Mouse (Mus musculus) hindbrain, embryonic 15.5 days (tissue): ENCODE measurements around the gene Rdh16. TPM values are rescaled to one million over a fixed set of nuclear protein-coding genes. Genes with fewer than 3 reads are reported as not detected.
"Not testable (repeated sequence)": the region's sequence is repeated elsewhere in the genome, so short reads cannot be mapped to it uniquely, and the experiment has no call there.

Experiments
- ATAC-seq: fragments of 200-750 bp; cut with Nextera tagmentation; 2 replicates; pipeline ENCODE4 v1.8.0; 2017; ENCODE audit warnings: low read depth, moderate number of reproducible peaks, moderate TSS enrichment; ENCODE audit not compliant: low FRiP score
- H3K27ac ChIP-seq: fragments of 300-500 bp; sonication (generic); replicated peaks from 2 replicates; pipeline ENCODE4 v1.5.1; 2015; ENCODE audit warnings: mild to moderate bottlenecking, inconsistent platforms
- H3K27me3 ChIP-seq: fragments of 300-500 bp; sonication (generic); 2 replicates; pipeline ENCODE4 v1.6.1; 2015; ENCODE audit warnings: control low read depth, inconsistent platforms
- H3K36me3 ChIP-seq: fragments of 300-500 bp; sonication (generic); 2 replicates; pipeline ENCODE4 v1.6.1; 2015; ENCODE audit warnings: control low read depth, inconsistent platforms
- H3K4me1 ChIP-seq: fragments of 300-500 bp; sonication (generic); replicated peaks from 2 replicates; pipeline ENCODE4 v1.6.1; 2015; ENCODE audit warnings: control low read depth, inconsistent platforms
- H3K4me2 ChIP-seq: fragments of 300-500 bp; sonication (generic); 2 replicates; pipeline ENCODE4 v1.6.1; 2015; ENCODE audit warnings: moderate library complexity, mild to moderate bottlenecking, inconsistent platforms
- H3K4me3 ChIP-seq: fragments of 300-500 bp; sonication (generic); 2 replicates; pipeline ENCODE4 v1.5.1; 2015; ENCODE audit warnings: mild to moderate bottlenecking, inconsistent platforms
- H3K9ac ChIP-seq: fragments of 300-500 bp; sonication (generic); 2 replicates; pipeline ENCODE4 v1.6.1; 2015; ENCODE audit warnings: inconsistent platforms
- H3K9me3 ChIP-seq: fragments of 300-500 bp; sonication (generic); 2 replicates; pipeline ENCODE4 v1.6.1; 2016; ENCODE audit warnings: control low read depth, inconsistent platforms
- WGBS: fragments of 180-500 bp; shearing (Covaris S2); methylation state at CpG from one replicate; pipeline ENCODE4 v1.1.7; 2015; 5-methylcytosine and 5-hydroxymethylcytosine counted together
- polyA plus RNA-seq: library from polyadenylated mRNA; unstranded; fragments of >200 nt; fragmentation: Nextera tagmentation; extraction: Ambion mirVana; gene quantifications from 2 replicates; pipeline ENCODE4 v1.2.1, GENCODE M21; 2015

The Rdh16 gene
- polyA plus RNA-seq, 1 experiment from 2014 or later: not detected

DNA sequence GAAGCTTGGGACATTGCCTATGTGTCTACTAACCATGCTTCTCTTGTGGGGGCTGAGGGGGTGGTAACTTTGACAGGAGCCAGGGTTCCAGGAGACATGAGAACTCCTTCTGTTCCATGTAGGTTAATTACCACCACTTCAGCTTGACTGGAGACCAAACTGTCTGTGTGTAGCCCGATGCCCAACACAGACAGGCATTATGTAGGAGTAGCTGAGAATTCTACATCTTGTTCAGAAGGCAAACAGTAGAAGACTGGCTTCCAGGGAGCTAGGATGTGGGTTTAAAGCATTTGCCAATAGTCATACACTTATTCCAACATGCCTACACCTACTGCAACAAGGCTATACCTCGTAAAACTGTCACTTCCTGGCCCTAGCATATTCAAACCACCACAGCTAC lies 37.6 kb downstream of the Rdh16 start:
- no peaks in the 10 kb centered on the region for H3K36me3 ChIP-seq
- no peak overlapping the region for H3K4me3 ChIP-seq
- no peak overlapping the region for H3K27ac ChIP-seq
- H3K9ac ChIP-seq: no peak overlapping the region
- ATAC-seq: no peak
- no peak overlapping the region for H3K4me2 ChIP-seq
- WGBS: 81% methylated on average over 2 of the region's 2 CpGs
- no peaks in the 10 kb centered on the region for H3K4me1 ChIP-seq
- H3K9me3 ChIP-seq: no peaks in the 10 kb centered on the region
- H3K27me3 ChIP-seq: no peaks in the 10 kb centered on the region

DNA sequence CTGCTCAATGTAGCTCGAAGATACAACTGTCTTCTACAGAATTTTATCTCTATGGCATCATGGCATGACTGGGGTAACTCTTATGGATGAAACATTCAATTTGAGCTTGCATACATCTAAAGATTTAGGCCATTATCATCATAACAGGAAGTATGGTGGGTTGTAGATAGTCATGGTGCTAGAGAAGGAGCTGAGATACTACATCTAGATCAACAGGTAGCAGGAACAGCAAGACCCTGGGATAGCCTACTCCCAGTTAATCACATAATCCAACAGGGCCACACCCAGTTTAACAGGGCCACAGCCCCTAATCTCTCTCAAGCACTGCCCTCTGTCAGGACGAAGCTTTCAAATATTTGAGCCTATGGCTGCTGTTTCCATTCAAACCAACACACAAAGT lies 39.8 kb downstream of the Rdh16 start:
- H3K36me3 ChIP-seq: no peaks in the 10 kb centered on the region
- H3K9me3 ChIP-seq: no peaks in the 10 kb centered on the region
- H3K9ac ChIP-seq: no peak overlapping the region
- H3K4me3 ChIP-seq: no peak overlapping the region
- ATAC-seq: no peak
- no peaks in the 10 kb centered on the region for H3K27me3 ChIP-seq
- H3K4me2 ChIP-seq: no peak overlapping the region
- WGBS: 84% methylated on average over 2 of the region's 2 CpGs
- no peaks in the 10 kb centered on the region for H3K4me1 ChIP-seq
- no peak overlapping the region for H3K27ac ChIP-seq

DNA sequence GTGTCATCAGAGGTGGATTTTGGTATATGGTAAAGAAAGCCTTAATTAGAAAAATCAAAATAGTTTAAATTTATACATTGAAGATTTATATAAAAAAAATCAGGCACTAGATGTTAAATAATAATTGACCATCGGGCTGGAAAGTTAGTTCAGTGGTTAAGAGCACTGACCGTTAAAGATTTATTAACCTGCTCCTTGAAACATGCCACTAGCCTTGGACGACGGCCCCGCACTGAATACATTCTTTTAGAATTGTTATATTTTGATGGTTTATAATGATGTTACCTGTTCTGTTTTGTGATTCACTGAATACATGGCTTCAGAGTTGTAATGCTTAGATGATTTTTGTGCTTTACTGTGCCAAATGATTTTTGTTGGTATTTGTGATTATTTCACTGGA lies 45.0 kb downstream of the Rdh16 start:
- whole genome bisulfite sequencing: 93% methylated on average over 5 of the region's 5 CpGs
- H3K36me3 ChIP-seq, H3K4me1 ChIP-seq, H3K27me3 ChIP-seq, ATAC-seq, H3K4me2 ChIP-seq, H3K4me3 ChIP-seq, H3K27ac ChIP-seq, H3K9ac ChIP-seq, H3K9me3 ChIP-seq: not testable (repeated sequence)

DNA sequence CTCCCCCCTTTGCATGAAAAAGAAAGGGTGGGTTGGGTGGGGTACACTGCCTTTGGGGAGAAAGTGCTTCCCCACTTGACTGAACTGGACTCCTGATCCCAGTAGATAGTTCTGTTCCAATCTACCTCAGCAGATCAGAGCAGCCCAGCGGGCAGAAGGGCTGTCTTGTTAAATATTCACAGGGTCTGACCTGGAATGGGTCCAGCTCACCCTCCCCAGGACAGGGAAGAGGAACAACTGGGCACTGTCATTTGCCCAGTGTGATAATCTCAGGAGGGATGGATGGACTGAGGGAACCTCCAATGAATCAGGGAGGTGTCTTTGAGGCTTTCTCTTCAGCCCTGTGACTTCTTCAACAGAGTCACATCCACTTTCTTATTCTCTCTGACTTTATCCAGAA lies 47.1 kb downstream of the Rdh16 start:
- Histone ChIP-seq H3K36me3 (no peaks in the 10 kb centered on the region), H3K9me3 (no peaks in the 10 kb centered on the region), H3K27me3 (no peaks in the 10 kb centered on the region), H3K4me1 (no peaks in the 10 kb centered on the region), H3K9ac (no peak overlapping the region), H3K27ac (no peak overlapping the region), H3K4me3 (no peak overlapping the region), H3K4me2 (no peak overlapping the region)
- WGBS: 83% methylated on average over 1 of the region's 1 CpGs
- ATAC-seq: no peak

DNA sequence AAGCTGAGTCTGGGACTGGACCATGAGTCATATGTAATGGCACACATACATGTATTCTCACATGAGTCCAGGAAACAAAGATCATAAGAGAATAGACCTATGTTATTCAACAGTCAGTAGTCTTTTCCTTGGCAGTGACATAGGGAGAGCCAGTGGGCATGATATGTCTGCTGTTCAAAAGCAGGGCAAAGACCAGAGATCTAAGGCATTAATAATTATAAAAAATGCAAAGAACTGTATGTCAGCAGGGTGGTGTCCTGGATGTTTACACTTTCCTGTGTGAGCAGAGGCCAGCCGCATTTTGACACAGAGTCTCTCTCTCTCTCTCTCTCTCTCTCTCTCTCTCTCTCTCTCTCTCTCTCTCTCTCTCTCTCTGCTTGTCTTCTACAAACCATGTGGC lies 48.7 kb downstream of the Rdh16 start, which contains the start of gene Rdh19:
Gene Rdh19, plus strand, starts transcription at position 301 of the 400 bp plus-strand sequence.
- no peak within 1 kb of the TSS for H3K4me3 ChIP-seq
- H3K9ac ChIP-seq: no peak within 1 kb of the TSS
- ATAC-seq: no peak
- no peaks in the 10 kb centered on the region for H3K36me3 ChIP-seq
- no peaks in the 10 kb centered on the region for H3K27me3 ChIP-seq
- no peak within 1 kb of the TSS for H3K27ac ChIP-seq
- no peaks in the 10 kb centered on the region for H3K9me3 ChIP-seq
- H3K4me1 ChIP-seq: no peaks in the 10 kb centered on the region
- H3K4me2 ChIP-seq: no peak within 1 kb of the TSS
- 100% methylated on average over 1 of the region's 1 CpGs for WGBS

DNA sequence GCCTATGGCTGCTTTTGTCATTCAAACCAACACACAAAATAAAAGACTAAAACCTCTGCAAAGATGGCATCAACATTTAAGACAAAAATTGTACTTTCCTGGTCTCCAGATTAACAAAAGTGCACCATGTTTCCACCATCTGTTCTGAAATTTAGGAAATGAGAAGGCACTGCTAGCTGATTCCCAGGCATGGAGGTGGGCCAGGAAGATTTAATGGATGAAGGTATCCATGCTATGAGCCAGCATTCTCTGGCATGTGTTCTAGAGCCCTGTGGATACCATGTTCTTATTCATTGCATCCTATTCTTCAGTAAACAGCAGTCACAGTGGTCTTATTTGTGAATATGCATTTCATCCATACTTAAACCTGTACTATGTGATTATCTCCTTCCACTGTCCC lies 55.4 kb downstream of the Rdh16 start:
- no peak overlapping the region for H3K27ac ChIP-seq
- no peak overlapping the region for H3K9ac ChIP-seq
- no peaks in the 10 kb centered on the region for H3K27me3 ChIP-seq
- H3K4me1 ChIP-seq: no peaks in the 10 kb centered on the region
- H3K9me3 ChIP-seq: no peaks in the 10 kb centered on the region
- no peak overlapping the region for H3K4me2 ChIP-seq
- no peak for ATAC-seq
- no peaks in the 10 kb centered on the region for H3K36me3 ChIP-seq
- H3K4me3 ChIP-seq: no peak overlapping the region

DNA sequence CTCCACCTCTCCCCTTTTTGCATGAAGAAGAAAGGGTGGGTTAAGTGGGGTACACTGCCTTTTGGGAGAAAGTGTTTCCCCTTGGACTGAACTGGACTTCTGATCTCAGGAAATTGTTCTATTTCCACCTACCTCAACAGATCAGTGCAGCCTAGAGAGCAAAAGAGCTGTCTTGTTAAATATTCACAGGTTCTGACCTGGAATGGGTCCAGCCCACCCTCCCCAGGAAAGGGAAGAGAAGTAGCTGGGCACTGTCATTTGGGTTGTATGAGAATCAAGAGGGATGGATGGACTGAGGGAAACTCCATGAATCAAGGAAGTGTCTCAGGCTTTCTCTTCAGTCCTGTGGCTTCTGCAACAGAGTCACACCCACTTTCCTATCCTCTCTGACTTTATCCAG lies 64.0 kb downstream of the Rdh16 start:
- Histone ChIP-seq H3K4me2 (no peak overlapping the region), H3K4me3 (no peak overlapping the region), H3K36me3 (no peaks in the 10 kb centered on the region), H3K27ac (no peak overlapping the region), H3K27me3 (no peaks in the 10 kb centered on the region), H3K4me1 (no peaks in the 10 kb centered on the region), H3K9ac (no peak overlapping the region), H3K9me3 (no peaks in the 10 kb centered on the region)
- ATAC-seq: no peak

DNA sequence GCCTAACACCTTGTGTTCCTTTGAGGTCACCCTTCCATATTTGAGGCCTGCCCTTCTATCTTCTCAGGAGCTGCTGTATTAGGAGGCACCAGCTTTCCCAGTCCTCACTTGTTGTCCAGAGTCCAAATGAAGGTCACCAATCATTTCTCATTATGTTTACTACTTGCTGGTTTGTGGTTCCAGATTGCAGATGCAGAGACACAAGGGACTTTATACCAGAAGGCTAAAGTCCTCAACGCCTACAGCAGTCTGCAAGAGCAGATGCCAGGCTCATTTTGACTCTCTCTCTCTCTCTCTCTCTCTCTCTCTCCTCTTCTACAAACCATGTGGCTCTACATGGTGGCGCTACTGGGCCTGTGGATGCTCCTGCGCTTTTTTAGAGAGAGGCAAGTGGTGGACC lies 65.3 kb downstream of the Rdh16 start, which contains the start of gene Rdh16f2:
Gene Rdh16f2, plus strand, starts transcription at position 243 of the 400 bp plus-strand sequence.
- 79% methylated on average over 3 of the region's 3 CpGs for WGBS
- Histone ChIP-seq H3K36me3 (no peaks in the 10 kb centered on the region), H3K9ac (no peak within 1 kb of the TSS), H3K4me1 (no peaks in the 10 kb centered on the region), H3K4me2 (no peak within 1 kb of the TSS), H3K9me3 (no peaks in the 10 kb centered on the region), H3K4me3 (no peak within 1 kb of the TSS), H3K27me3 (no peaks in the 10 kb centered on the region), H3K27ac (no peak within 1 kb of the TSS)
- no peak for ATAC-seq

DNA sequence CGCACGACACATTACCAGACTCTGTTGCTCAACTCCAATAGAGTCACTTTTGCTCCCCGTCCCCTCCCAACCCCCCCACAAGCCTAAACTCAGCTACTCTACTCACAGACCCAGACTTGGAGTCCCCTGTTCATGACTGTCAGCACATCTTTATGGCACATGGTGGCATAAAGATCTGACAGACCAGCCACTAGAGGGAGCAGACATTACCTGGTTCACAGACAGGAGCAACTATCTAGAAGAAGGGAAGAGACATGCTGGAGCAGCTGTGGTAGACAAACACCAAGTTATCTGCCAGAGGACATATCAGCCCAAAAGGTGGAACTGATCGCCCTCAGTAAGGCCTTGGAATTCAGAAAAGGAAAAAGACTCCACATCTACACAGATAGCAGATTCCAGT lies 71.5 kb downstream of the Rdh16 start:
- 73% methylated on average over 4 of the region's 4 CpGs for WGBS
- Histone ChIP-seq H3K4me3 (no peak overlapping the region), H3K9ac (no peak overlapping the region), H3K4me2 (no peak overlapping the region), H3K27me3 (no peaks in the 10 kb centered on the region), H3K4me1 (no peaks in the 10 kb centered on the region), H3K9me3 (no peaks in the 10 kb centered on the region), H3K27ac (no peak overlapping the region), H3K36me3 (no peaks in the 10 kb centered on the region)
- no peak for ATAC-seq

DNA sequence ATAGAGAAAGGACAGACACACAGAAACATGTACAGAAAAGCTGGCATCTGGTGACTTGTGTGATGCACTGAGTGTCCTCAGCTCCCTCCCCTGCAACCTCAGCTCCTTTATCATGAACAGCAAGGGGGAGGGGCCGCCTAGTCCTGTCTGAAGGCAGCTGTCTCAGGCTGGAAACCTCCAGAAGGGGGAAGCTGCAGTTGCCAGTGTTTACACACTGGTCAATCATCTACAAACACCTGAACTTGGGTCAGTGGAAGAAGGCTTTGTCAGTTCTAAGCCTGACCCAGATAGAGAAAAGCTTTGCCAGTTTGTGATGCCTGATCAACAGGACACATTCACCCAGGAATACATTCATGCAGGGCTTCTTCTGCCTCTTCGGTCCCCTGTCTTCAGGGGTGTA lies 76.7 kb downstream of the Rdh16 start:
- Histone ChIP-seq H3K4me2 (no peak overlapping the region), H3K4me3 (no peak overlapping the region), H3K9me3 (no peaks in the 10 kb centered on the region), H3K27ac (no peak overlapping the region), H3K27me3 (no peaks in the 10 kb centered on the region), H3K36me3 (no peaks in the 10 kb centered on the region), H3K9ac (no peak overlapping the region), H3K4me1 (no peaks in the 10 kb centered on the region)
- no peak for ATAC-seq
- WGBS: 47% methylated on average over 2 of the region's 2 CpGs

DNA sequence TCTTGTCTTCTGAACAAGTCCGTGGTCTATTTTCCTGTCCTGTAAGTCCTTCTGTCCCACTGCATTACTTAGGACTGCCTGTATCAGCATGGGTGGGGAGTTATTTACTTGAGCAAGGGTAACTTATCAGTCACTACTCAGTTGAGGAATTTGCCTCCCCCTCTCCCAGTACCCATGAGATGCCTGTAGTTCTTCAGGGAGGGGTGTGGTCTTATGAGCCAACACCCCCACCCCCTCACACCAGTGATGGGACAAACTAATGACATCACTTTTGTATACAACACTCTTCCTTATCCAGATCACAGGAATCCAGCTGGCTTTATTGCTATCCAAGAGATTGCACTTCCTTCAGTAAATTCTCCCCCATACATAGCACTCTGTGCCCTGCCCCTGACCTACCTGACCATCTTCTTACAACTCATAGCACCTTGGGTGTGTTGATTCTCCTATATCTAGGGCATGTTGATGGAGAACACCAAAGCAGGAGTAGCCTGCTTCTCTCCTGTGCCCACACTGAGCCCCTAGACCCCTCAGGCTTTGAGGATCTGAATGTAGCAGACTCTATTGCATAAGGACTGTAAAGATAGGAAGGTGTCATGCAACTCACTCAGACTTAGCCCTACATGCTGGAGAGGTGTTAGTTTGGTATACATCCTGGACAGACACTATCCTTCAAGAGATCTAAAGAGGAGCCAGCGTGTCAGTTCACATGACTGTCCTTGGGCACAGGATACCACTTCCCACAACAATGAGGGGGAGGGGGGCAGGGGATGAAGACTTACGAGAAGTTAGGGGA lies 77.5 kb downstream of the Rdh16 start:
- H3K9ac ChIP-seq: no peak overlapping the region
- no peaks in the 10 kb centered on the region for H3K27me3 ChIP-seq
- H3K27ac ChIP-seq: no peak overlapping the region
- H3K36me3 ChIP-seq: no peaks in the 10 kb centered on the region
- H3K4me3 ChIP-seq: no peak overlapping the region
- WGBS: 75% methylated on average over 3 of the region's 3 CpGs
- no peaks in the 10 kb centered on the region for H3K9me3 ChIP-seq
- no peaks in the 10 kb centered on the region for H3K4me1 ChIP-seq
- H3K4me2 ChIP-seq: no peak overlapping the region
- no peak for ATAC-seq

DNA sequence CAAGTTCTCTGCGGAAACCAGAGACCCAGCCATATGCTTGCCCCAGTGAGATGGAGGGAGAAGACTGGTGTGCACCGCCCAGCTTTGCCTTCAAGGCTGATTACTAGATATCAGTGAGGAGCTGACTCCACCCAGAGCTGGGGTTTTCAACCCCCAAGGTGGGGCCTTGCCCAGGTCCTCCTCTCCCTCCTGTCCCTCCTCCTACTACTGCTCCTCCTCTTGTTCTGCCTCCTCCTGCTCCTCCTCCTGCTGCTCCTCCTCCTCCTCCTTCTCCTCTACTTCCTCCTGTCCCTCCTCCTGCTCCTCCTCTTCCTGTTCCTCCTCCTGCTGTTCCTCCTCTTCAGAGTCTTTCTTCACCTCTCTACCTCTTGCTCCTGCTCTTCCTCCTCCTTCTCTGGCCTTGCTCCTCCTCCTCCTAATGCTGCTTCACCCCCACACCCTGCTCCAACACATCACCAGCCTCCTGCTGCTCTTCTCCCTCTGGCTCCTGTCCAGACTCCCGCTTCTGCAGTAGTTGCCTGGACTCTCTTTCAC lies 78.3 kb downstream of the Rdh16 start:
- H3K4me1 ChIP-seq: no peaks in the 10 kb centered on the region
- H3K9ac ChIP-seq: no peak overlapping the region
- no peak overlapping the region for H3K27ac ChIP-seq
- no peak overlapping the region for H3K4me3 ChIP-seq
- H3K9me3 ChIP-seq: no peaks in the 10 kb centered on the region
- no peaks in the 10 kb centered on the region for H3K27me3 ChIP-seq
- 80% methylated on average over 3 of the region's 3 CpGs for WGBS
- ATAC-seq: no peak
- H3K36me3 ChIP-seq: no peaks in the 10 kb centered on the region
- H3K4me2 ChIP-seq: no peak overlapping the region

DNA sequence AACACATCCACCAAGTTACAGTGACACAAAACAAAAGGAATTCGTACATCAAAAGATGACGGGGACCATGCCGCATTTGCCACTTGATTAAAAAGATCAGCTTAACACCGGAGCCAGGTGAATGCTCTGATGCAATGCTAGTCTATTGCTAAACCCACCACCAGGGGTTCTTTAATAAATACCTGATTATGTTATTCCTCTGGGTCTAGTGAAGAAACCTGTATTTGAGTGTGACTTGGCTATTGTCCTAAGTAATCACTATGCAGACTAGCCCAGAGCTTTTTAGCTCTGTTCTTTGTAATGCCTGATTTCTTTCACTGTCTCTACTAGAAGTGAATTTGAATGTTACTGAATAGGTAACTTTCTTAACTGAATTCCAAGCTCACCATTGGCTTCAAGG lies 80.1 kb downstream of the Rdh16 start:
- H3K9ac ChIP-seq: no peak overlapping the region
- H3K4me3 ChIP-seq: no peak overlapping the region
- no peaks in the 10 kb centered on the region for H3K4me1 ChIP-seq
- no peak overlapping the region for H3K27ac ChIP-seq
- no peaks in the 10 kb centered on the region for H3K27me3 ChIP-seq
- no peak for ATAC-seq
- 80% methylated on average over 4 of the region's 4 CpGs for WGBS
- no peaks in the 10 kb centered on the region for H3K36me3 ChIP-seq
- H3K9me3 ChIP-seq: no peaks in the 10 kb centered on the region
- no peak overlapping the region for H3K4me2 ChIP-seq
